Mouse (Mus musculus) limb, embryonic 14.5 days (tissue): ENCODE data around the gene Fcho1. TPM values are rescaled to one million over a fixed set of nuclear protein-coding genes. Genes with fewer than 3 reads are reported as not detected.
"Not testable (repeated sequence)": the region's sequence is repeated elsewhere in the genome, so short reads cannot be mapped to it uniquely, and the experiment has no call there.

Source experiments
- ATAC-seq: fragments of 200-750 bp; cut with Nextera tagmentation; 2 replicates; pipeline ENCODE4 v1.8.0; 2017; ENCODE audit warnings: low read depth, moderate number of reproducible peaks, moderate TSS enrichment; ENCODE audit not compliant: low FRiP score
- DNase-seq: peaks from one replicate; pipeline ENCODE4 v3.0.0-alpha.2; 2015; ENCODE audit warnings: low spot score
- H3K27ac ChIP-seq: fragments of 300-500 bp; sonication (generic); replicated peaks from 2 replicates; pipeline ENCODE4 v1.5.1; 2014; ENCODE audit warnings: low read depth, mild to moderate bottlenecking, low read length, moderate library complexity, mixed read lengths
- H3K27me3 ChIP-seq: fragments of 300-500 bp; sonication (generic); 2 replicates; pipeline ENCODE4 v1.6.1; 2014; ENCODE audit warnings: low read length, mixed read lengths; ENCODE audit not compliant: control insufficient read depth, insufficient read depth
- H3K36me3 ChIP-seq: fragments of 300-500 bp; sonication (generic); 2 replicates; pipeline ENCODE4 v1.6.1; 2014; ENCODE audit warnings: mild to moderate bottlenecking, low read length, moderate library complexity, mixed read lengths; ENCODE audit not compliant: control insufficient read depth, insufficient read depth
- H3K4me1 ChIP-seq: fragments of 300-500 bp; sonication (generic); 2 replicates; pipeline ENCODE4 v1.6.1; 2014; ENCODE audit warnings: antibody characterized with exemption, low read length, mixed read lengths; ENCODE audit not compliant: control insufficient read depth, insufficient read depth
- H3K4me2 ChIP-seq: fragments of 300-500 bp; sonication (generic); replicated peaks from 2 replicates; pipeline ENCODE4 v1.6.1; 2014; ENCODE audit warnings: low read depth, mild to moderate bottlenecking, low read length, moderate library complexity; ENCODE audit not compliant: severe bottlenecking
- H3K4me3 ChIP-seq: fragments of 300-500 bp; sonication (generic); replicated peaks from 2 replicates; pipeline ENCODE4 v1.5.1; 2014; ENCODE audit warnings: low read length
- H3K9ac ChIP-seq: fragments of 300-500 bp; sonication (generic); 2 replicates; pipeline ENCODE4 v1.6.1; 2014; ENCODE audit warnings: mild to moderate bottlenecking, low read depth, low read length, moderate library complexity; ENCODE audit not compliant: severe bottlenecking
- H3K9me3 ChIP-seq: fragments of 300-500 bp; sonication (generic); 2 replicates; pipeline ENCODE4 v1.6.1; 2016; ENCODE audit warnings: low read length; ENCODE audit not compliant: control insufficient read depth
- POLR2A ChIP-seq: fragments of 200-500 bp; IDR thresholded peaks from 2 replicates; pipeline ENCODE4 v1.8.0; 2012; ENCODE audit warnings: inconsistent platforms, mild to moderate bottlenecking, moderate library complexity, borderline replicate concordance; ENCODE audit not compliant: insufficient read depth, insufficient read length; ENCODE audit errors: extremely low read depth
- WGBS: fragments of 180-500 bp; shearing (Covaris S2); extraction: QIAGEN DNeasy Blood & Tissue Kit; methylation state at CpG from one replicate; pipeline ENCODE4 v1.1.7; 2014; 5-methylcytosine and 5-hydroxymethylcytosine counted together
- polyA plus RNA-seq, 2 experiments: library from polyadenylated mRNA; depleted of rRNA in 1 of 2; stranded (reverse) in 1 of 2; unstranded in 1 of 2; fragments of >200 nt; fragmentation: Nextera tagmentation in 1 of 2; extraction: Ambion mirVana in 1 of 2; gene quantifications; 2 replicates each; pipeline versions ENCODE4 v1.2.1 to v1.2.3; 2012 to 2014

The Fcho1 gene
- polyA plus RNA-seq, 2 experiments: 3.3 to 10.4 TPM

DNA sequence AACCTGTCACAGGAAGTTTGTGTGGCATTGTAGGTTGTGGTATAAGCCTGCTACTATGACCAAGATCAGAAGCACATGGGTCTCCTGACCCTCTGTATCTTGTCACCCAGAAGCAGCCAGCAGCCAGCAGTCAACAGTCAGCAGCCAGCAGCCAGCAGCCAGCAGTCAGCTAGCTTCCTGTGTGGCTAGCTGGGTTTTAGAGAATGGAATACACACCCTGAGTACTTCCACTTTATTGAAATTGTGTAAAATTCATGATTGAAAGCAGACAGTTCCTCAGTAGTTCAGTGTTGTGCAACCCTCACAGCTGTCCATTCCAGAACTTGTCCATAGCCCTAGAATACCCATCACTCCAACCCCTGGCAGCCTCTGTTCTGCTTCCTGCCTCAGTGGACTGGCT lies 21.6 kb upstream of the Fcho1 start:
- not testable (repeated sequence) for H3K27ac ChIP-seq, H3K4me2 ChIP-seq, H3K4me1 ChIP-seq, H3K9me3 ChIP-seq, H3K36me3 ChIP-seq, DNase-seq, ATAC-seq, H3K9ac ChIP-seq, H3K27me3 ChIP-seq, H3K4me3 ChIP-seq

DNA sequence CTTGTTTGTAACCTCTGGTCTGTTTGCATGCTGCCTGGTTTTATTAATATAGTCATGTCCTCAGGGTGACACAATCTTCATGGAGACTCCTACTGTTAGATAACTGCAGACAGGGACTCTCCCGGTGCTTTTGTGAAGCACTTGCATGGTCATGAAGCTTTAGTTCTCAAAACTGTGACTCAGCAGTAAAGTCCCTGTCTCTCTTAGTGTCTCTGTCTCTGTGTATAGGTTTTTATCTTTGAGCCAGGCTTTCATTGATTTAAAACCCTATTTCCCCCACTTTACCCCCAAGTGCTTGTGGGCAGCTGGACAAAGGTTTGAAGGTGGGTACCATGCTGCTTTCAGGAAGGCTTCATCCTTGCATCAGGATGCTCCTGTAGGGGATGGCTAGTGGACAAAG lies 19.8 kb upstream of the Fcho1 start:
- Histone ChIP-seq H3K27me3 (no peaks in the 10 kb centered on the region), H3K36me3 (no peaks in the 10 kb centered on the region), H3K27ac (no peak overlapping the region), H3K4me1 (no peaks in the 10 kb centered on the region), H3K9ac (no peak overlapping the region), H3K4me3 (no peak overlapping the region), H3K9me3 (no peaks in the 10 kb centered on the region), H3K4me2 (no peak overlapping the region)
- 88% methylated on average over 1 of the region's 1 CpGs for WGBS
- no peak for TF ChIP-seq POLR2A
- ATAC-seq (no peak), DNase-seq (no peak)

DNA sequence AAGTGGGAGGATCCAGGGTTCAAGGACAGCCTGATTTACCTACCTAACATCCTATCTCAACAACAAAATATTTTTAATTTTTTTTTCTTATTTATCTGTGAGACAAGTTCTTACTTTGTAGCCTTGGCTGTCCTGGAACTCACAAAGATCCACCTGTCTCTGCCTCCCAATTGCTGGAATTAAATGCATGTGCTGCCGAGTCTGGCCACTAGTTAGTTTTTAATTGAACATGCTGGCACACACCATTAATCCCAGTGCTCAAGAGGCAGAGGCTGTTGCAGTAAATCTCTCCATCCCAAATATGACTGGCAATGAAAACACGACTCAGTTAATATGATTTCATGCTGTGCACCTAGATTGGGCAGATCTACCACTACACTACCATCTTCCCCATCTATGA lies 17.3 kb upstream of the Fcho1 start:
- Histone ChIP-seq H3K4me2 (no peak overlapping the region), H3K4me1 (no peaks in the 10 kb centered on the region), H3K36me3 (no peaks in the 10 kb centered on the region), H3K27me3 (no peaks in the 10 kb centered on the region), H3K9ac (no peak overlapping the region), H3K27ac (no peak overlapping the region), H3K4me3 (no peak overlapping the region), H3K9me3 (no peaks in the 10 kb centered on the region)
- DNase-seq (no peak), ATAC-seq (no peak)
- no peak for TF ChIP-seq POLR2A
- WGBS: 50% methylated on average over 2 of the region's 2 CpGs

GRCm38 (mm10) chr8:71741687-71742114 lies 16.2 kb upstream of the Fcho1 start:
- Histone ChIP-seq H3K27me3 (no peaks in the 10 kb centered on the region), H3K4me2 (peak overlapping the region; percentile 39), H3K9ac (no peak overlapping the region), H3K4me3 (no peak overlapping the region), H3K36me3 (no peaks in the 10 kb centered on the region), H3K4me1 (no peaks in the 10 kb centered on the region), H3K27ac (no peak overlapping the region), H3K9me3 (no peaks in the 10 kb centered on the region)
- ATAC-seq (no peak; the same call in none of the 2 replicates), DNase-seq (no peak)
- no peak for TF ChIP-seq POLR2A
- WGBS: 6% methylated on average over 19 of the region's 19 CpGs

- Histone ChIP-seq H3K27ac (no peak overlapping the region), H3K27me3 (no peaks in the 10 kb centered on the region), H3K36me3 (no peaks in the 10 kb centered on the region), H3K9ac (no peak overlapping the region), H3K4me1 (no peaks in the 10 kb centered on the region), H3K4me3 (no peak overlapping the region), H3K9me3 (no peaks in the 10 kb centered on the region), H3K4me2 (peak overlapping the region; percentile 39)
- DNase-seq (no peak), ATAC-seq (no peak)
- TF ChIP-seq POLR2A: no peak
- WGBS: 13% methylated on average over 3 of the region's 3 CpGs
Observed at GRCm38 (mm10) chr8:71741226-71741625, 15.7 kb upstream of the Fcho1 start.

- H3K9ac ChIP-seq, H3K4me3 ChIP-seq, ATAC-seq, H3K4me1 ChIP-seq, H3K36me3 ChIP-seq, H3K27ac ChIP-seq, H3K9me3 ChIP-seq, H3K4me2 ChIP-seq, DNase-seq, H3K27me3 ChIP-seq: not testable (repeated sequence)
Observed at GRCm38 (mm10) chr8:71738316-71738715, 12.8 kb upstream of the Fcho1 start.
